Mouse (Mus musculus): ENCODE measurements around the gene Abcb9. TPM values are rescaled to one million over a fixed set of nuclear protein-coding genes. Genes with fewer than 3 reads are reported as not detected.
A peak's percentile ranks its signal among the peaks of the same experiment; 100 is the strongest.

Abcb9 gene
- total and polyA plus RNA-seq, 2 experiments from 2014 or later = 29.6 to 42.1 TPM

GRCm38 (mm10) chr5:124013747-124014146, 81.9 kb downstream of the Abcb9 start:
- Histone ChIP-seq H3K36me3 (ENCODE audit: insufficient read depth, low read length) (peaks cover 4% of the 10 kb centered on the region), H3K9ac (replicated peaks; ENCODE audit: low read length, poor library complexity, severe bottlenecking) (no peak overlapping the region), H3K27ac (ENCODE audit: low read depth, low read length) (peak overlapping the region; percentile 65), H3K4me1 (ENCODE audit: insufficient read depth, low read length) (peaks cover 17% of the 10 kb centered on the region), H3K4me2 (ENCODE audit: low read depth, low read length, poor library complexity, severe bottlenecking) (no peak overlapping the region), H3K4me3 (ENCODE audit: low read depth, low read length) (no peak overlapping the region), H3K27me3 (ENCODE audit: insufficient read depth, low read length) (no peaks in the 10 kb centered on the region), H3K9me3 (ENCODE audit: low read length) (no peaks in the 10 kb centered on the region)
- no peak for DNase-seq (ENCODE audit: low spot score)
- 79% methylated on average over 16 of the region's 16 CpGs for WGBS
- TF ChIP-seq CTCF (IDR thresholded peaks at IDR 0.05) = no peak
- ATAC-seq (ENCODE audit: low FRiP score) = no peak

GRCm38 (mm10) chr5:124012885-124013284, 82.7 kb downstream of the Abcb9 start:
- ATAC-seq (ENCODE audit: low FRiP score) = no peak
- peak; percentile 19; the same call in 1 of the 2 replicates for TF ChIP-seq CTCF (IDR thresholded peaks at IDR 0.05)
- H3K4me1 ChIP-seq (ENCODE audit: insufficient read depth, low read length) = peaks cover 17% of the 10 kb centered on the region

GRCm38 (mm10) chr5:124011927-124012326, 83.7 kb downstream of the Abcb9 start:
- Histone ChIP-seq H3K9ac (replicated peaks; ENCODE audit: low read length, poor library complexity, severe bottlenecking) (peak overlapping the region; percentile 24; the same call in 1 of the 2 replicates), H3K36me3 (ENCODE audit: insufficient read depth, low read length) (peaks cover 20% of the 10 kb centered on the region), H3K27ac (ENCODE audit: low read depth, low read length) (peak overlapping the region; percentile 67), H3K4me1 (ENCODE audit: insufficient read depth, low read length) (peaks cover 17% of the 10 kb centered on the region), H3K9me3 (ENCODE audit: low read length) (no peaks in the 10 kb centered on the region), H3K4me2 (ENCODE audit: low read depth, low read length, poor library complexity, severe bottlenecking) (no peak overlapping the region), H3K27me3 (ENCODE audit: insufficient read depth, low read length) (no peaks in the 10 kb centered on the region), H3K4me3 (ENCODE audit: low read depth, low read length) (no peak overlapping the region)
- TF ChIP-seq CTCF (IDR thresholded peaks at IDR 0.05) = no peak
- ATAC-seq (ENCODE audit: low FRiP score) = no peak
- WGBS = 9% methylated on average over 8 of the region's 8 CpGs
- DNase-seq (ENCODE audit: low spot score) = no peak

More at GRCm38 (mm10) chr5:124012885-124013284, 82.7 kb downstream of the Abcb9 start:
- H3K27me3 ChIP-seq (ENCODE audit: insufficient read depth, low read length) = no peaks in the 10 kb centered on the region
- H3K36me3 ChIP-seq (ENCODE audit: insufficient read depth, low read length) = peaks cover 10% of the 10 kb centered on the region
- H3K4me3 ChIP-seq (ENCODE audit: low read depth, low read length) = no peak overlapping the region
- H3K4me2 ChIP-seq (ENCODE audit: low read depth, low read length, poor library complexity, severe bottlenecking) = no peak overlapping the region
- H3K27ac ChIP-seq (ENCODE audit: low read depth, low read length) = 0 out of 2 replicates have a peak overlapping the region, but pooled peaks have one; percentile 43
- WGBS = 77% methylated on average over 10 of the region's 10 CpGs
- no peaks in the 10 kb centered on the region for H3K9me3 ChIP-seq (ENCODE audit: low read length)
- DNase-seq (ENCODE audit: low spot score) = no peak
- no peak overlapping the region for H3K9ac ChIP-seq (replicated peaks; ENCODE audit: low read length, poor library complexity, severe bottlenecking)

Other genes starting within 250 kb of the Abcb9 start
- gene Hcar2, start 230.3 kb downstream of the Abcb9 start, total RNA-seq (2014; rRNA removed) = not detected in 2 replicates
- not detected in 2 replicates for gene Hcar2, start 230.3 kb downstream of the Abcb9 start, polyA plus RNA-seq (2015; fragmentation: Nextera tagmentation; extraction: Ambion mirVana)
- gene Hcar1, start 215.8 kb downstream of the Abcb9 start, total RNA-seq (2014; rRNA removed) = 1.1 and 1.9 TPM in 2 replicates
- gene Hcar1, start 215.8 kb downstream of the Abcb9 start, polyA plus RNA-seq (2015; fragmentation: Nextera tagmentation; extraction: Ambion mirVana) = 0.64 and 0.71 TPM in 2 replicates
- gene Denr, start 188.6 kb downstream of the Abcb9 start, total RNA-seq (2014; rRNA removed) = 13.8 and 25.4 TPM in 2 replicates
- gene Denr, start 188.6 kb downstream of the Abcb9 start, polyA plus RNA-seq (2015; fragmentation: Nextera tagmentation; extraction: Ambion mirVana) = 130 and 158 TPM in 2 replicates
- 6.0 TPM in 1 of 2 replicates, not detected in the other for gene Gm43518, start 168.4 kb downstream of the Abcb9 start, total RNA-seq (2014; rRNA removed)
- gene Gm43518, start 168.4 kb downstream of the Abcb9 start, polyA plus RNA-seq (2015; fragmentation: Nextera tagmentation; extraction: Ambion mirVana) = 2.7 and 2.8 TPM in 2 replicates
- 0.27 and 9.8 TPM in 2 replicates for gene Ccdc62, start 165.1 kb downstream of the Abcb9 start, total RNA-seq (2014; rRNA removed)
- 2.9 and 3.8 TPM in 2 replicates for gene Ccdc62, start 165.1 kb downstream of the Abcb9 start, polyA plus RNA-seq (2015; fragmentation: Nextera tagmentation; extraction: Ambion mirVana)
- gene Hip1r, start 122.2 kb downstream of the Abcb9 start, total RNA-seq (2014; rRNA removed) = 42.9 and 45.4 TPM in 2 replicates
- gene Hip1r, start 122.2 kb downstream of the Abcb9 start, polyA plus RNA-seq (2015; fragmentation: Nextera tagmentation; extraction: Ambion mirVana) = 25.8 and 30.8 TPM in 2 replicates
- gene Vps37b, start 63.5 kb downstream of the Abcb9 start, total RNA-seq (2014; rRNA removed) = 52.3 and 75.5 TPM in 2 replicates
- gene Vps37b, start 63.5 kb downstream of the Abcb9 start, polyA plus RNA-seq (2015; fragmentation: Nextera tagmentation; extraction: Ambion mirVana) = 54.3 and 56.2 TPM in 2 replicates
- gene Ogfod2, start 16.5 kb upstream of the Abcb9 start, total RNA-seq (2014; rRNA removed) = 54.5 and 70.4 TPM in 2 replicates
- 36.2 and 39.5 TPM in 2 replicates for gene Ogfod2, start 16.5 kb upstream of the Abcb9 start, polyA plus RNA-seq (2015; fragmentation: Nextera tagmentation; extraction: Ambion mirVana)
- 40.8 and 47.3 TPM in 2 replicates for gene Arl6ip4, start 20.3 kb upstream of the Abcb9 start, total RNA-seq (2014; rRNA removed)
- 120 and 124 TPM in 2 replicates for gene Arl6ip4, start 20.3 kb upstream of the Abcb9 start, polyA plus RNA-seq (2015; fragmentation: Nextera tagmentation; extraction: Ambion mirVana)
- gene Pitpnm2, start 154.0 kb upstream of the Abcb9 start, total RNA-seq (2014; rRNA removed) = 48.1 and 66.2 TPM in 2 replicates
- gene Pitpnm2, start 154.0 kb upstream of the Abcb9 start, polyA plus RNA-seq (2015; fragmentation: Nextera tagmentation; extraction: Ambion mirVana) = 8.6 and 10.1 TPM in 2 replicates
- 19.0 and 41.0 TPM in 2 replicates for gene Mphosph9, start 232.2 kb upstream of the Abcb9 start, total RNA-seq (2014; rRNA removed)
- gene Mphosph9, start 232.2 kb upstream of the Abcb9 start, polyA plus RNA-seq (2015; fragmentation: Nextera tagmentation; extraction: Ambion mirVana) = 6.6 and 9.6 TPM in 2 replicates
- 9.0 and 9.4 TPM in 2 replicates for gene 2810006K23Rik, start 232.3 kb upstream of the Abcb9 start, total RNA-seq (2014; rRNA removed)
- gene 2810006K23Rik, start 232.3 kb upstream of the Abcb9 start, polyA plus RNA-seq (2015; fragmentation: Nextera tagmentation; extraction: Ambion mirVana) = 7.8 TPM in 2 replicates

Data from midbrain, postnatal 0 days (tissue).